Mouse (Mus musculus): Measurements from ENCODE around the gene Prss22. TPM values are rescaled to one million over a fixed set of nuclear protein-coding genes. Genes with fewer than 3 reads are reported as not detected.
A peak's percentile ranks its signal among the peaks of the same experiment; 100 is the strongest.

Gene Prss22
- total RNA-seq, 1 experiment, result 0.85 TPM

GRCm38 (mm10) chr17:23995421-23995820 is 2.5 kb downstream of the Prss22 start:
- H3K9me3 ChIP-seq (ENCODE audit: control insufficient read depth, insufficient read depth, low read depth, low read length), result no peaks in the 10 kb centered on the region
- TF ChIP-seq CHD2 (IDR thresholded peaks at IDR 0.05; ENCODE audit: low read depth, low read length) (no peak), ZNF384 (IDR thresholded peaks at IDR 0.05; ENCODE audit: low read depth, low read length) (no peak), MAFK (IDR thresholded peaks at IDR 0.05; ENCODE audit: insufficient read depth, low read depth, low read length) (no peak)
- H3K4me1 ChIP-seq (ENCODE audit: control insufficient read depth in 2 of 2, insufficient read depth in 2 of 2, low read length in 2 of 2, poor library complexity in 1 of 2), result peaks cover 0 to 21% of the 10 kb centered on the region in 2 experiments; a peak in 2 of 4 replicates
- no peaks in the 10 kb centered on the region for H3K36me3 ChIP-seq (ENCODE audit: control insufficient read depth, insufficient read depth, low read length, poor library complexity, severe bottlenecking)
- no peak overlapping the region for H3K27ac ChIP-seq (ENCODE audit: insufficient read depth, low read depth, low read length, poor library complexity, severe bottlenecking)
- no peak overlapping the region for H3K4me3 ChIP-seq (ENCODE audit: insufficient read depth in 1 of 2, low read depth in 1 of 2, low read length in 2 of 2, poor library complexity in 1 of 2, severe bottlenecking in 1 of 2)
- H3K9ac ChIP-seq (ENCODE audit: insufficient read depth, low read depth, low read length, poor library complexity, severe bottlenecking), result no peak overlapping the region
- in situ Hi-C loops (cut with MboI; ENCODE audit: low sequenced_read_pairs in 2 of 2, unreplicated experiment in 2 of 2), result no loop called here
- no peak for DNase-seq (ENCODE audit: low read depth, low spot score)

- TF ChIP-seq HCFC1 (IDR thresholded peaks at IDR 0.05; ENCODE audit: borderline replicate concordance, insufficient read depth, low read length), result no peak
- no peak for TF ChIP-seq CHD2 (IDR thresholded peaks at IDR 0.05; ENCODE audit: low read depth, low read length)
- TF ChIP-seq ZNF384 (IDR thresholded peaks at IDR 0.05; ENCODE audit: low read depth, low read length), result no peak
- TF ChIP-seq MAFK (IDR thresholded peaks at IDR 0.05; ENCODE audit: insufficient read depth, low read depth, low read length), result no peak
- no peak for TF ChIP-seq ZC3H11A (IDR thresholded peaks at IDR 0.05; ENCODE audit: borderline replicate concordance, low read depth, low read length)
- Histone ChIP-seq H3K36me3 (ENCODE audit: control insufficient read depth, insufficient read depth, low read length, poor library complexity, severe bottlenecking) (no peaks in the 10 kb centered on the region), H3K4me3 (ENCODE audit: insufficient read depth in 1 of 2, low read depth in 1 of 2, low read length in 2 of 2, poor library complexity in 1 of 2, severe bottlenecking in 1 of 2) (no peak overlapping the region), H3K9ac (ENCODE audit: insufficient read depth, low read depth, low read length, poor library complexity, severe bottlenecking) (no peak overlapping the region), H3K27ac (ENCODE audit: insufficient read depth, low read depth, low read length, poor library complexity, severe bottlenecking) (no peak overlapping the region), H3K4me1 (ENCODE audit: control insufficient read depth in 2 of 2, insufficient read depth in 2 of 2, low read length in 2 of 2, poor library complexity in 1 of 2) (peaks cover 0 to 22% of the 10 kb centered on the region in 2 experiments; a peak in 2 of 4 replicates), H3K9me3 (ENCODE audit: control insufficient read depth, insufficient read depth, low read depth, low read length) (no peaks in the 10 kb centered on the region)
- in situ Hi-C loops (cut with MboI; ENCODE audit: low sequenced_read_pairs in 2 of 2, unreplicated experiment in 2 of 2), result no loop called here
- DNase-seq (ENCODE audit: low read depth, low spot score), result no peak
Measured at GRCm38 (mm10) chr17:23994667-23995066, 3.2 kb downstream of the Prss22 start.

GRCm38 (mm10) chr17:23993559-23994428 is 4.1 kb downstream of the Prss22 start:
- in situ Hi-C loops (cut with MboI; ENCODE audit: low sequenced_read_pairs in 2 of 2, unreplicated experiment in 2 of 2), result no loop called here
- Histone ChIP-seq H3K4me3 (ENCODE audit: insufficient read depth in 1 of 2, low read depth in 1 of 2, low read length in 2 of 2, poor library complexity in 1 of 2, severe bottlenecking in 1 of 2) (peak overlapping the region; percentile 14 to 19; a peak in 2 of 4 replicates), H3K9ac (ENCODE audit: insufficient read depth, low read depth, low read length, poor library complexity, severe bottlenecking) (no peak overlapping the region), H3K27ac (ENCODE audit: insufficient read depth, low read depth, low read length, poor library complexity, severe bottlenecking) (no peak overlapping the region), H3K36me3 (ENCODE audit: control insufficient read depth, insufficient read depth, low read length, poor library complexity, severe bottlenecking) (no peaks in the 10 kb centered on the region), H3K9me3 (ENCODE audit: control insufficient read depth, insufficient read depth, low read depth, low read length) (no peaks in the 10 kb centered on the region), H3K4me1 (ENCODE audit: control insufficient read depth in 2 of 2, insufficient read depth in 2 of 2, low read length in 2 of 2, poor library complexity in 1 of 2) (peaks cover 0 to 22% of the 10 kb centered on the region in 2 experiments; a peak in 2 of 4 replicates)
- TF ChIP-seq ZNF384 (IDR thresholded peaks at IDR 0.05; ENCODE audit: low read depth, low read length) (peak; percentile 87), HCFC1 (IDR thresholded peaks at IDR 0.05; ENCODE audit: borderline replicate concordance, insufficient read depth, low read length) (no peak)
- peak; percentile 96 for DNase-seq (ENCODE audit: low read depth, low spot score)

- no peak for TF ChIP-seq CHD2 (IDR thresholded peaks at IDR 0.05; ENCODE audit: low read depth, low read length)
- H3K36me3 ChIP-seq (ENCODE audit: control insufficient read depth, insufficient read depth, low read length, poor library complexity, severe bottlenecking), result no peaks in the 10 kb centered on the region
- H3K9me3 ChIP-seq (ENCODE audit: control insufficient read depth, insufficient read depth, low read depth, low read length), result no peaks in the 10 kb centered on the region
- H3K4me1 ChIP-seq (ENCODE audit: control insufficient read depth in 2 of 2, insufficient read depth in 2 of 2, low read length in 2 of 2, poor library complexity in 1 of 2), result peaks cover 0 to 18% of the 10 kb centered on the region in 2 experiments; a peak in 2 of 4 replicates
- H3K9ac ChIP-seq (ENCODE audit: insufficient read depth, low read depth, low read length, poor library complexity, severe bottlenecking), result no peak overlapping the region; the same call in 1 of the 2 replicates
- no peak for DNase-seq (ENCODE audit: low read depth, low spot score)
- no peak overlapping the region for H3K27ac ChIP-seq (ENCODE audit: insufficient read depth, low read depth, low read length, poor library complexity, severe bottlenecking)
- in situ Hi-C loops (cut with MboI; ENCODE audit: low sequenced_read_pairs in 2 of 2, unreplicated experiment in 2 of 2), result no loop called here
- H3K4me3 ChIP-seq (ENCODE audit: insufficient read depth in 1 of 2, low read depth in 1 of 2, low read length in 2 of 2, poor library complexity in 1 of 2, severe bottlenecking in 1 of 2), result no peak overlapping the region
Measured at GRCm38 (mm10) chr17:23992789-23993553, 4.9 kb downstream of the Prss22 start.
